Mouse (Mus musculus): ENCODE data around the gene Gm28230.

The Gm28230 gene

GRCm38 (mm10) chr2:74763245-74763735, 36.8 kb downstream of the Gm28230 start:
- DNase-seq (ENCODE audit: low read depth, low spot score) = no peak

GRCm38 (mm10) chr2:74763976-74764375, 37.4 kb downstream of the Gm28230 start:
- DNase-seq (ENCODE audit: low read depth, low spot score) = no peak

GRCm38 (mm10) chr2:74774359-74774758, 47.8 kb downstream of the Gm28230 start:
- no peak for DNase-seq (ENCODE audit: low read depth, low spot score)

- peak; percentile 6 for DNase-seq (ENCODE audit: low read depth, low spot score)
Measured at GRCm38 (mm10) chr2:74777536-74778275, 51.2 kb downstream of the Gm28230 start.

GRCm38 (mm10) chr2:74781386-74781785, 54.9 kb downstream of the Gm28230 start:
- peak; percentile 37 for DNase-seq (ENCODE audit: low read depth, low spot score)

- peak; percentile 77 for DNase-seq (ENCODE audit: low read depth, low spot score)
Measured at GRCm38 (mm10) chr2:74795531-74795930, 69.0 kb downstream of the Gm28230 start.
